Mouse (Mus musculus) C2C12 (cell line): ENCODE data around the gene Kank2. TPM values are rescaled to one million over a fixed set of nuclear protein-coding genes. Genes with fewer than 3 reads are reported as not detected.

Experiments used
- H3K27me3 ChIP-seq: one replicate; pipeline ENCODE4 v1.6.1; 2011; ENCODE audit not compliant: control insufficient read depth, insufficient read depth, insufficient read length
- H3K36me3 ChIP-seq: one replicate; pipeline ENCODE4 v1.6.1; 2011; ENCODE audit not compliant: control insufficient read depth, insufficient read depth
- H3K4me3 ChIP-seq: one replicate; pipeline ENCODE4 v1.5.1; 2011; ENCODE audit warnings: mild to moderate bottlenecking, control low read depth; ENCODE audit not compliant: poor library complexity, insufficient read depth, severe bottlenecking
- H3K79me2 ChIP-seq: one replicate; pipeline ENCODE4 v1.6.1; 2011; ENCODE audit not compliant: control insufficient read depth, insufficient read depth
- H3K79me3 ChIP-seq: one replicate; pipeline ENCODE4 v1.6.1; 2011; ENCODE audit warnings: low read depth, control low read depth
- H3ac ChIP-seq: one replicate; pipeline ENCODE3; 2011; ENCODE audit warnings: low read depth; ENCODE audit not compliant: control insufficient read depth, insufficient read length
- CEBPB ChIP-seq: IDR thresholded peaks from one replicate; pipeline ENCODE4 v1.6.1; 2011; ENCODE audit warnings: low read depth, mild to moderate bottlenecking, control low read depth, moderate library complexity
- CTCF ChIP-seq: IDR thresholded peaks from one replicate; pipeline ENCODE4 v1.5.1; 2011; ENCODE audit not compliant: control insufficient read depth, insufficient read depth, insufficient read length
- FOSL1 ChIP-seq: IDR thresholded peaks from one replicate; pipeline ENCODE4 v1.8.0; 2011; ENCODE audit warnings: mild to moderate bottlenecking, low read length; ENCODE audit not compliant: poor library complexity, insufficient read depth, severe bottlenecking
- MAX ChIP-seq: IDR thresholded peaks from one replicate; pipeline ENCODE4 v1.6.1; 2011; ENCODE audit warnings: mild to moderate bottlenecking, control low read depth
- MYOD1 ChIP-seq: IDR thresholded peaks from one replicate; pipeline ENCODE4 v1.6.1; 2011; ENCODE audit warnings: low read depth; ENCODE audit not compliant: control insufficient read depth, insufficient read length
- MYOG ChIP-seq: IDR thresholded peaks from one replicate; pipeline ENCODE4 v1.6.1; 2011; ENCODE audit not compliant: control insufficient read depth, insufficient read length; ENCODE audit errors: extremely low read depth
- USF1 ChIP-seq: IDR thresholded peaks from one replicate; pipeline ENCODE4 v1.6.1; 2011; ENCODE audit warnings: low read depth, mild to moderate bottlenecking, control low read depth, moderate library complexity
- polyA plus RNA-seq: library from polyadenylated mRNA; unstranded; fragments of >200 nt; fragmentation: generic; extraction: Trizol; gene quantifications from one replicate; pipeline ENCODE4 v1.2.1, GENCODE M21; 2012; ENCODE audit warnings: missing spikeins

Gene Kank2
- polyA plus RNA-seq, 1 experiment: 43.3 TPM

GRCm38 (mm10) chr9:21729264-21729663 is 69.3 kb downstream of the Kank2 start:
- TF ChIP-seq USF1: no peak
- peak; percentile 80 for TF ChIP-seq MAX
- TF ChIP-seq MYOD1: peak; percentile 93
- TF ChIP-seq CEBPB: no peak
- TF ChIP-seq MYOG: no peak
- TF ChIP-seq FOSL1: peak; percentile 94
- TF ChIP-seq CTCF: no peak
- Histone ChIP-seq H3K79me3 (peaks cover 78% of the 10 kb centered on the region), H3K79me2 (peaks cover 98% of the 10 kb centered on the region), H3K27me3 (no peaks in the 10 kb centered on the region), H3K36me3 (peaks cover 71% of the 10 kb centered on the region), H3K4me3 (no peak overlapping the region), H3ac (no peak overlapping the region)

- Histone ChIP-seq H3K27me3 (no peaks in the 10 kb centered on the region), H3K36me3 (peaks cover 62% of the 10 kb centered on the region), H3K79me3 (peaks cover 79% of the 10 kb centered on the region), H3ac (no peak overlapping the region), H3K4me3 (no peak overlapping the region), H3K79me2 (peaks cover 97% of the 10 kb centered on the region)
- TF ChIP-seq MYOD1: no peak
- TF ChIP-seq MYOG: no peak
- TF ChIP-seq CEBPB: no peak
- no peak for TF ChIP-seq MAX
- no peak for TF ChIP-seq USF1
- no peak for TF ChIP-seq CTCF
- TF ChIP-seq FOSL1: no peak
Observed at GRCm38 (mm10) chr9:21728261-21728832, 70.2 kb downstream of the Kank2 start.

GRCm38 (mm10) chr9:21726218-21726975 is 72.1 kb downstream of the Kank2 start:
- TF ChIP-seq MYOG (no peak), MAX (no peak), CEBPB (no peak), CTCF (no peak), FOSL1 (no peak), USF1 (no peak), MYOD1 (no peak)
- H3K36me3 ChIP-seq: peaks cover 42% of the 10 kb centered on the region
- no peaks in the 10 kb centered on the region for H3K27me3 ChIP-seq
- no peak overlapping the region for H3K4me3 ChIP-seq
- H3K79me2 ChIP-seq: peaks cover 77% of the 10 kb centered on the region
- H3ac ChIP-seq: no peak overlapping the region
- H3K79me3 ChIP-seq: peaks cover 66% of the 10 kb centered on the region

GRCm38 (mm10) chr9:21725224-21726121 is 73.1 kb downstream of the Kank2 start:
- TF ChIP-seq MAX: no peak
- TF ChIP-seq MYOG: no peak
- TF ChIP-seq CEBPB: no peak
- TF ChIP-seq MYOD1: no peak
- no peak for TF ChIP-seq CTCF
- no peak for TF ChIP-seq FOSL1
- no peak for TF ChIP-seq USF1
- peak overlapping the region; percentile 82 for H3K4me3 ChIP-seq
- H3K27me3 ChIP-seq: no peaks in the 10 kb centered on the region
- H3K79me3 ChIP-seq: peaks cover 57% of the 10 kb centered on the region
- H3K36me3 ChIP-seq: peaks cover 33% of the 10 kb centered on the region
- peak overlapping the region; percentile 76 for H3ac ChIP-seq
- H3K79me2 ChIP-seq: peaks cover 68% of the 10 kb centered on the region

- peaks cover 48% of the 10 kb centered on the region for H3K79me3 ChIP-seq
- H3K4me3 ChIP-seq: peak overlapping the region; percentile 82
- peak overlapping the region; percentile 76 for H3ac ChIP-seq
- TF ChIP-seq MYOG: no peak
- TF ChIP-seq MAX: peak; percentile 10
- TF ChIP-seq FOSL1: no peak
- TF ChIP-seq USF1: no peak
- H3K27me3 ChIP-seq: no peaks in the 10 kb centered on the region
- H3K79me2 ChIP-seq: peaks cover 57% of the 10 kb centered on the region
- H3K36me3 ChIP-seq: peaks cover 32% of the 10 kb centered on the region
Observed at GRCm38 (mm10) chr9:21724147-21724536, 74.4 kb downstream of the Kank2 start.
